Mouse (Mus musculus) right cerebral cortex, postnatal 14 days (tissue): ENCODE results near the gene Prex1.

Experiments
- DNase-seq: peaks from one replicate; pipeline ENCODE4 v3.0.0; 2022

The Prex1 gene

GRCm38 (mm10) chr2:166720416-166720815 is 6.8 kb upstream of the Prex1 start:
- no peak for DNase-seq

GRCm38 (mm10) chr2:166719930-166720305 is 6.3 kb upstream of the Prex1 start:
- no peak for DNase-seq

DNA sequence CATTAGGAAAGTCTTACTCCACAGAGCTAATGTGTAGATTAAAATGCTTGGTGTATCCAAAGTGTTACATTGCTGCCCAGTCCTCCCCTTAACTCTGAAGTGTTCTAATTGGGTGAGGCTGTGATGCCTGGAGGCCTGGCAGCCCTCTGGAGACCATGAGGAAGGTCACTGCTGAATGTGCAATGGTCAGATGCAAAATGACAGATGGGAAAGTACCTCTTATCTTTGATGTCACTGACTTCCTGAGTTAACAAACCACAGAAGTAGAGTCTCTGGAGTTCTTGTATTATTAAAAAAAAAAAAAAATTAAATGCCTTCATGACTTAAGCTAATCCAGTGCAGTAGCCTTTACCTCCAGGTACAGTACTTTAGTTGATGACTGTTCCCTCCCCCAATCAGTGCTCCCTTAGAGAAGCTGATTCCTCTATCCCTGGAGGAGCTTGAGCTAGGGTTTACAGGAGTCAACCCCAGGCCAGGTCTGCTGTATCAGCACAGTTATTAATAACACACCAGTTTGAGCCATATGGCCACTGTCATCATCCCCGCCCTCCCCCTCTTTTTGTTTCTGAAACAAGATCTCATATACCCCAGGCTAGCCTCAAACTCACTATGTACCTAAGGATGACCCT is 5.8 kb upstream of the Prex1 start:
- no peak for DNase-seq

- DNase-seq: no peak
Measured at GRCm38 (mm10) chr2:166716067-166716466, 2.4 kb upstream of the Prex1 start.

DNA sequence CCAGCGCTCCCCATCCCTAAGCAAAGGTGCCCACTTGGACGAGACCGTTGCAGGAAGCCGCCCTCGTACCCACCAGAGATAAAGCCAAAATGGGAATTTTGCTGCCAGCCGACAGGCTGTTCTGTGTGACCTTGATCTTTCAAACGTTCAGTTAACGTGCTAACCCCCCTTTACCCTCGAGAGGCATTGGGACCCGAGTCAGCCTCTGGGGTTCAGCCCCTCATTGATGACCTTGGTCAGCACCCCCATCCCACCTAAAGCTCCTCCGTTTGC is 731 bp upstream of the Prex1 start:
- DNase-seq: no peak

DNA sequence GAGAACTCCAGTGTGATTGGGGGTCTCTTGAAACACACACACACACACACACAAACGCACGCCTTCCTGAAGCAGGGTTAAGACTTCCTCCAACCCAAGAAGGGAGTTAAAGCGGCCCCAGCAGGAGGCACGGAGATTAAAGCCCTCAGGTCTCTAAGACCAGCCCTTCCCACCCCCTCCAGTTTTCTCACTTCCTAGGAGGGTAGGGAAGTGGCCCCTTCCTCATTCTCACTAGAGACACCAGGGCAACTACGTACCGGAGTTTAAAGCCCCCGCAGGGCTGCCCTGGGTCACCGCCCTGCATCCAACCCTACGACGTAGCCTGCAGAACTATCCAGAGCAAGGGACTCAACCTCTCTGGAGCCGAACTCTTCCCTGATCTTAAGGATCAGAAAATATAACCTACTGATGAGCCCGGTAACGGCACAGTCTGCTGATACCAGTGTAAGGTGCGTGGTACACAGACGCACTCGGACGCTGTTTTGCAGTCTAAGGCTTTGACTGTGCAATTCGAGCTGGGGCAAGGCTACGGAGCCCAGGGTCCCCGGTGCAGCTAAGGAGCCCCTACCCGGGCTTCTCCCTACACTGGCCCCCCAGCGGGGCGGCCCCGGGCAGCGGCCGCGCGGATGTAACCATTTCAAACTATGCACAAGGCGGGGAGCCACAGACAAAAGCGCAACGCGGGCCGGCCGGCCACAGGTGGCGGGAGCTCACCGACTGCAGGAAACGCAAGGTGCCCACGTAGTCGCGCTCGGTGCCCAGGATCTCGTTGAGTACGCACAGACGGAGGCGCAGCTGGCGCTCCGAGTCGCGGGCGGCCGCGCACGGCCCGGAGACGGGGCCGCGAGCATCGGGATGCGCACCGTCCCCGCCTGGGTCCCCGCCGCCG is 587 bp downstream of the Prex1 start:
- peak; percentile 75 for DNase-seq

DNA sequence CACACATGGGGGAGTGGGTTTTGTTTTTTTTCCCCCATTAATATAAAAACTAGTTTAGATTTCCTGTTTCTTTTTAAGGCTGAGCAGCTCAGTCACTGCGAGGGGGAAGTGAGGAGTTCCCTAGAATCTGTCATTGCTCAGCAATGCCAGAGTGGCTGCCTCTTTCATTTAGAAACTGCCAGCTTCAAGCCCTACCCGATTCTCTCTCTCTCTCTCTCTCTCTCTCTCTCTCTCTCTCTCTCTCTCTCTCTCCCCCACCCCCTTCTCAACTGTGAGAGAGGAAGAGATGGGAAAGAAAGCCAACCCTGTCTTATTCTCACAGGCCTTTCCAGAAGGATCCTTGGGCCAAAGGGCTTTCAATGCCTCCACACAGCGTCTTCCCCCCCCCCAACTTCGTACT is 1.3 kb downstream of the Prex1 start:
- DNase-seq: no peak

DNA sequence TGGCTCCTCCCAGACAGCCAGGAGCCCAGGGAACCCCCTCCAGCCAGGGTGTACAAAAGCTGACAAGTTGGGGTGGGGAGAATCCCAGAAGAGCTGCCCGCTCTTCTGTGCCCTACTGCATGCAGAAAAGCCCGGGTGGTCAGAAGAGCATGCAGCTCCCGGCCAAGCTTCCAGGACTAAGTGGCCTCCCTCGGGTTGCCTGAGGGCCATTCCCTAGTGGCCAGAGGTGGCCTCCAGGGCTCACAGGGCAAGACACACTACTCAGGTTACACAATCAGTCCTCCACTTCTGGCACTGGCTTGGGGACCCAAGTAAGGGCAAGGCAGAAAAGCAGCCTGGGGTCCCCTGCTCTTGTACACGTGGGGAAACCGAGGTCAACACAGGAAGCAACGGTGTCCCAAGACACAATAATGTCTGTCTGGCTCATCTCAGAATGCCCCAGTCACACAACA is 1.9 kb downstream of the Prex1 start:
- DNase-seq: no peak

DNA sequence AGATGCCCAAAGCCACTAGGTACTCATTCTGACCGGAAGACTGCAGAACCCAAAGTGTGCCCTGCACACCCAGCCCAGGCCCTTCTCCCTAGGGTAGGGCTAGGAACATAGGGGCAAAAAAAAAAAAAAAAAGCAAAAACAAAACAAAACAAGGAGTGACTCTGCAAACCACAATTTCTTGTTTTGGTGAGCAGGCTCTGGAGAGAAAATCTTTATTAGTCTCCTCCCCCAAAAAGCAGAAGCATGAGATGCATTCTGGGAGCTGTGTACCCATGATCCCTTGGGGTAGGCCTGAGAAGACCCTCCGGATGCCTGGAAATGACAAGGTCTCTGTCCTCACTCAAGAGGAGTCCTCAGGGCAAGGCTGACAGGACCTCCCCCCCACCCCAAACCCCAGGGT is 3.7 kb downstream of the Prex1 start:
- no peak for DNase-seq

DNA sequence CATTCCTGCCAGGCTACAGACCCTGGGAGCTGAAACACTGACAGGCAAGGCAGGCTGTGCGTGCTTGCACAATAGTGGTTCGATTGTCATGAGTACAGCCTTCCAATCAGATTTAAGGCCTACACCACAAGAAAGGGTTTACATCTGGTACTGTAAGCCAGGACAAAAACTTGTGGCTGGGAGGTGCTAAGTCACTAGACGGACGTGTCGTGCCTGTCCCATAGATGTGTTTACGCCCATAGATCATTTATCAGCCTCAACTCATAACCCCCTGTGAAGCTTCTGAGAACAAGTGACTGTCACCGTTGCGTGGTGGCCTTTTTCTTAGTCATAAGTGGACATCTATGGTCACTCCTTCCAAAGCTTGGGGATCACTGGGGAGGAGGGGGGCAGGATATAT is 5.3 kb downstream of the Prex1 start:
- DNase-seq: no peak

- DNase-seq: no peak
Measured at GRCm38 (mm10) chr2:166706526-166706925, 7.1 kb downstream of the Prex1 start.

- no peak for DNase-seq
Measured at GRCm38 (mm10) chr2:166703491-166703890, 10.1 kb downstream of the Prex1 start.

DNA sequence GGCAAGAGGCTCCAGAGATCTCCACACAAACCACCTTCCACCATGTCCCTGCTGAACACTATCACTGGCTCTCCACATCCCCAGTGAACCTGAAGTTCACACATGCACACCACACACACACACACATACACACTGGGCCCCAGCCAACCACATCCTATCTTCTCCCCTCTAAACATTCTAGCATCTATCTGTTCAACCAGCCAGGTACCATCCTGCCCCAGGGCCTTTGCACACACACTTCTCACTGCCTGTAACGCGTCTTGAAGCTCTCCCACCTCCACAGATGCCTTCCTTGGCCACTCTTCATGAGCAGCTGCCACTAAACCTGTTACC is 11.6 kb downstream of the Prex1 start:
- no peak for DNase-seq

- no peak for DNase-seq
Measured at GRCm38 (mm10) chr2:166701248-166702112, 12.2 kb downstream of the Prex1 start.

GRCm38 (mm10) chr2:166700732-166701131 is 12.9 kb downstream of the Prex1 start:
- no peak for DNase-seq

GRCm38 (mm10) chr2:166700116-166700515 is 13.5 kb downstream of the Prex1 start:
- DNase-seq: no peak

- no peak for DNase-seq
Measured at GRCm38 (mm10) chr2:166699552-166699951, 14.1 kb downstream of the Prex1 start.

- DNase-seq: no peak
Measured at GRCm38 (mm10) chr2:166694616-166695015, 19.0 kb downstream of the Prex1 start.

DNA sequence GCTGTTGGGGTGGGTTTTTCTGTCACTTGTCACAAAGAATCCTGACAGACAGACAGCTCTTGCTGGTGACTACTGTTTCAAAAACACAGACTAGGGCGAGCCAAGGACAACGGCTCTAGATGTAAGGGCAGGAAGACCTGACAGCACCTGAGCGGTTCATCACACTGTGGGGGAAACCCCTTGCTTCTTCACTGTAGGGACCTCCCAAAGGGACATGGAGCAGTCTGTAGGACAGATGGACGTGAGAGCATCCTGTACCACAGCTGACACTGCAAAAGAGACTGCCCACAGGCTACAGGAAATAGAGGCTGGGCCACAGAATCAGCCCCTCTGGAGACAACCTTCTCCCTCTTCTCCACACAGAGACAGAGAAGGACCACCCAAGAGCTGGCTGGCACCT is 20.2 kb downstream of the Prex1 start:
- no peak for DNase-seq

DNA sequence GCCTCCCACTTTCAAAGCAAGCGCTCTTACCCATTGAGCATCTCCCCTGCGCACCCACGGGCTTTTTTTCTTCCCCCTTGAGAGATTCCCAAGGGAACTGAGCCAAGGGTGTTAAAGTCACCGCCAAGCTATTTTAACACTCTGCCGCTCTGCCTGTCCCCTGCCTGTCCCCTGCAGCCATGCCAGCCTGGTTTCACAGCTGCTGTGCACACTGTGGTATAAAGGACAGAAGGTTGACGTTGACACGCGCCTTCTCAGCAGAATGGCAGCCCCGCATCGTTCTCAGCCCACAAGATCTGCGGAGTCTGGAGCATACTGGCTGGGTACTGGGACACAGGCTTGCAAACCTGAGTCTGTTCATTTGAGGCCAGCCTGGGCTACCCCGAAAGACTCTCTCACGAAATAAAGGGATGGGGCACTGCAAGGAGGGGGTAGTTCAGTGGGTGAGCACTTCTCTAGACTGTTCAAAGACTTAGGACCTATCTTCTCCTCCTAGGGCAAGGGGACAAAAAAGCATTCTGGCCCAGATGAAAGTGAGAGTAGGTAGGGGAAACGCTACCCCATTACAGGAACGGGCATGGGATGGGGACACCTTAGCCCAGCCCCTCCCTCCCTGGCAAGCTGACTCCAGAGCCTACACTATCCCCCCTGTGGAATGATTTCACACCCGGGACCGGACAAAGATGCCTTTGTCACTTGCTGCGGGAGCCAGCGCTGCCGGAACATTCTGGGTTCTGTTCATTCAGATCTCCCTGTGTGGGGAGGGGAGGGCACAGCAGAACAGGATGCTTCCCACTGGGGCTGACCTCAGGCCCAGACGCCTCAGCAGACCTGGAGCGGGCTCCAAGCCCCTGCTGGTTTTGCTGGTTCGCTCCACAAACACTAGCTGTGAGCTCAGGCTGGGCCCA is 21.8 kb downstream of the Prex1 start:
- peak; percentile 40 for DNase-seq

DNA sequence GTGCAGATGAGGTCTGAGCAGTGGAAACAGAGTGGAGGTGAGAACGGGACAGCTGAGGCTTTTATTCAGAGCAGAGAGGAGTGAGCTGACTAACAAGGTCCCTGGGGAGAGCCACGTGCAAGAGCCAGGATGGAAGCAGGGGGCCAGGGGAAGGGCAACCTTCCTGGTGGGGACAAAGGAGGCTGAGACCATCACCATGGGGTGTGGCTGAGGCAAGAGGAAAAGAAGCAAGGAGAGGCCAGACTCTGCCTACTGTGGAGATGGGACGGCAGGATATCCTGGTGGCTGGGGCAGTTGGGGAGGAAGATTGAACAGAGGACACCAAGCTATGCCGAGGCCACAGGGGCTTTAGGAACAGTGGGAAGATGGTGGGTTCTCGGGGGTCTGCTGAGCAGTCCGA is 26.7 kb downstream of the Prex1 start:
- DNase-seq: no peak

GRCm38 (mm10) chr2:166685824-166686223 is 27.8 kb downstream of the Prex1 start:
- no peak for DNase-seq
